Mouse (Mus musculus) urinary bladder, adult 18-20 months (tissue): ENCODE measurements around the gene Gemin5.
"Not testable (repeated sequence)": the region's sequence is repeated elsewhere in the genome, so short reads cannot be mapped to it uniquely, and the experiment has no call there.

Source experiments
- DNase-seq, 2 experiments: peaks; one replicate each; pipeline ENCODE4 v3.0.0; 2022; ENCODE audit warnings: low spot score in 2 of 2, mixed read lengths in 2 of 2

Gene Gemin5

DNA sequence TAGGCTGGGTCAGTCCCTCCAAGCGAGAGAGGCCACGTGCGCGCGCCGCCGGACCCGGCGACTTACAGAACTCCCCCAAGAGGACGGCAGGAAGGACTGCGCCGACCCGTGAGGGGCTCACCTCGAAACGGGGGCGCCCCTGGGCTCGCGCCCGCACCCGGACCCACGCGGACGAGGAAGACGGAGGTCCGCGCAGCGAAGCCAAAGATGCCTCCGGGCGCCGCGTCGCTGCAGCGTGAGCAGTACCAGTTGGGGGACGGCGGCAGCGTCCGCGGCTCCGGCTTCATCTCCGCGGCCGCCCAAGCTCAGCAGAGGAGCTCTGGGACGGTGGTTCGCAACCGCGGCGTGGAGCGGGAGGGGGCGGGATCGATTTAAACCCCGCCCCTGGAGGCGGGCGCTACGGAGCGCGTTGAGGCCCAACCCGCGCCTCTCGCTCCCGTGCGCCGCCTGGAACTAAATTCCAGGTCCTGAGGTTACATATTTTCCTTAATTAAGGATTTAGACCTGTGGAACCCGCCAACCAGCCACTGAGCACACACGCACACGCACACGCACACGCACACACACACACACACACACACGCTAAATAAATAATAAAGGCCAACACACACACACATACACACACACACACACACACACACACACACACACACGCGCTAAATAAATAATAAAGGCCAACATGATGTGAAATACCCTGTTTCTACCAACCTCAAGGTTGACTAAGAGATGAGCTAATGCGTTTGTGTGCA lies at the start of gene Gemin5:
Gene Gemin5 (minus strand): TSS at position 373 of the 749 bp plus-strand sequence.
- DNase-seq, result peak; percentile 68 to 80

- DNase-seq, result no peak
These were observed 48.5 kb upstream of the Gemin5 start for GRCm38 (mm10) chr11:58216823-58217222.

DNA sequence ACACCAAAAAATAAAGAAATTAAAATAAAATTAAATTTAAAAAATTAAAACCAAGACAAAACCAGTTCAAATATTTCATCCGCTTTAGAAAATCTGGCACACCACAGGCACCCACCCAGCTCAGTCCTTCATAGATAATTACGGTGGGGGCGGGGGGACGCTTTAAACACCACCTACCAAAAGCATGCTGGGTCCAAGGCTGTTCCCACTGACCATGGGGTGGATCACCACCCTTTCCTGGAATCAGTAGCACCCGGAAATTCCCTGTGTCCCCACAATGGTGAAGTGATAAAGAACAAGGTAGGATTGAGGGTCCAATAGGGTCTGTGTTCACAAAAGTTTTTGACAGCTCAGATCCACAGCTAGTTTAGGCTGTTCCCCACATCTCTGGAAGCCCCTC lies 47.5 kb upstream of the Gemin5 start:
- no peak for DNase-seq

GRCm38 (mm10) chr11:58215049-58215430 lies 46.7 kb upstream of the Gemin5 start:
- not testable (repeated sequence) for DNase-seq

DNA sequence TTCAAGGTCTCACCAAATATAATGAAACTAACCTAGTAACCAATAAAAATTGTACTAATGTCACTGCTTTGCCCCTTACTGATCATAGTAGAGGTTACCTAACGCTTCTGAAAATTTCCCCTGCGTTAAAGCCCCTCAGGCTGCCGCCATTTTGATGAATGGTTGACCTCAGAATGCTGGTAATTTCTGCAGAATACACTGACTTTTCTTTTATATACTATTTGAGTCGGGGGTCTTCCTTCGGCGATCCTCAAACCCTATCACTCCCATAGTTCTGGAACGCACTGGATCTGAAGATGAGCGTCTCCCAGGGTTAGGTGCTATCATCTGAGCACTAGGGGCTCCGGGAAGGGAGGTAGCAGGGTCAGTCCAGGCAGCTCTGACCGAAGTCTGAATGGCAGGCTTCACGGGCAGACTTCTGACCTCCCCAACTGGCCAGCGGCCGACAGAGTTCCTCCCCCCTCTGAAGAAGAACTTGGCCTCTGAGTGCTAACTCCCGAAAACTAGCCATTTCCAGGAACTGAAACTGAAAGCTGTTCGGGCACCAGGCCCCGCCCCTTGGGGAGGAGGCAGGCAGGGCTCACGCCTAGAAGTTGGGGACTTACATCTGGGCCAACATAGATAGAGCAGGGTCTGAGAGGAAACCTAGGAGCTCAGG lies 46.2 kb upstream of the Gemin5 start:
- peak; percentile 74 to 85 for DNase-seq

GRCm38 (mm10) chr11:58213673-58214342 lies 45.5 kb upstream of the Gemin5 start:
- no peak for DNase-seq

DNA sequence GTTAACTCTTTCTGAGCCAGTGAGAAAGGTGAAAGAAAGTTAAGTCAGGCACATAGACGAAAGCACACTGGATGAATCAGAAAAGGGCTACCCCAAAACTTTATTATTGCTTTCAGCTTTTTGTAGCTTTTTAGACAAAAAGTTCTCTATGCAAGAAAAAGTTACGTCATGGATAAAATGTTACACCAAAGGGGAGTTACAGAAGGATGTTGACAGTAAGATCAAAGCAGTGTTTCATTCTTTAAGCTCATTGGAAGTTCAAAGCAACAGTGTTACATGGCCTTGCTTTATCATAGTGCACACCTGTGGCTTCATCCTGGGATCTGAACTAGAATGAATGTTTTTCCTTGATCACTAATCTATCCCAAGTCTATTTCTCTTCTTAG lies 43.3 kb upstream of the Gemin5 start:
- no peak for DNase-seq

DNA sequence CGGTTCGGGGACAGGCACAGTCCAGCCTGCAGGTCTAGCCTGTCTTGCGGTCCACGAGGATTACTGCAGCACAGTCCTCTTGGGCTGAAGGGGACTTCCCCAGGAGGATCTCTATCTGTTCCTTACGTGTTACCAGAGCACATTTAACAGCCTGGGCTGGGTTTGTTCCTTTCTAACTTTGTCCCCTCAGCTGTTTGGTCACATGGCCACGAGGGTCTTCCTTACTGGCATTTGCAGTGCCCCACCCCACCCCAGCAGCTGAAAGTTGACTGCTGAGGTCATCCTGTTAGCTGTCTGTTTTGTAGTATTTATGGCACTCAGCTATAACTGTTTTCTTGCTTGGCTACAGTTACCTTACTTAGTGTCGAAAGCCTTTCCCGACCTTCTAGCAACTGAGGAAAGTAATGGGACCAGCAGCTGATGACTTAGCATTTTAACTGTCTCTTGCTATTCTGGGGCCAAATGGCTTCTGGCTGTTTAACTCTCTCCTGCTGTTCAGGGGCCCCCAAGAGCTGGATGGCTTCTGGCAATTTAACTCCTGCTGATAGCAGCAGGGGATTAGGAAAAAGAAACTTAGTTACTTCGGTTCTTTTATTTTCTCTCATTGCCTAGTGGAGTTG lies 42.8 kb upstream of the Gemin5 start:
- no peak for DNase-seq

DNA sequence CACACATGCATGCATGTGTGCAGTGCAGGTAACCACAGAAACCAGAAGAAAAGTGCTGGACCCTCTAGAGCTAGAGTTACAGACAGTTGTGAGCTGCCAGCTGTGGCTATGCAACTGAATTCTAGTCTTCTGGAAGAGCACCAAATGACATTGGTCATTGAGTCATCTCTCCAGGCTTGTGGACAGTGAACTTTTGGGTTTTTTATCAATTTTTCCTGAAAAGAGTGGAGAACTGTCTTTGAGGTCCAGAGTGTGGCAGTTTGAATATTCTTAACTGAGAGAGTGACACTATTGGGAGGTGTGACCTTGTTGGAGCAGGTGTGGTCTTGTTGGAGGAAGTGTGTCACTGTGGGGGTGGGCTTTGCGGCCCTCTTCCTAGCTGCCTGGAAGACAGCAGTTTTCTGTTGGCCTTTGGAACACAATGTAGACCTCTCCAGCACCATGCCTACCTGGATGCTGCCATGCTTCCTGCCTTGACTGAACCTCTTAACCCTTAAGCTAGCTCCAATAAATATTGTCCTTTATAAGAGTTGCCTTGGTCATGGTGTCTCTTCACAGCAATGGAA lies 42.1 kb upstream of the Gemin5 start:
- DNase-seq, result no peak

DNA sequence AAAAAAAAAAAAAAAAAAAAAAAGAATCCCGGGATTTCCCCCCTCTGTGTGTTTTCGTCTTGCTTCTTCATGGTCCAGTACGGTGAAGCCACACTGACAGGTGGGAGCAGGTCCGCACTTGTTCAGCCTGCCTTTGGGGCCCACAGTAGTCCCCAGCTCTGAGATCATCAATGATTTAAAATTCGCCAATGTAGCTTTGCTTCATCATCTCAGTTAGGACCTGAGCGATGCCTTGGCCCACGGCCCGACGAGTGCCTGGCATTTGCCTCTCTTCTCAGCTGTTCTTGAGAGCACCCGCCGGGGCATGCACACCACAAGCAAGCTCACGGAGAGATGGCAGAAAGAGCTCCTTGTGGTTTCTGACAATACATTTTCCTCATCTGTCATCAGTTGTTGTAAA lies 32.7 kb upstream of the Gemin5 start:
- DNase-seq, result no peak

GRCm38 (mm10) chr11:58200226-58200625 lies 31.9 kb upstream of the Gemin5 start:
- DNase-seq, result no peak

DNA sequence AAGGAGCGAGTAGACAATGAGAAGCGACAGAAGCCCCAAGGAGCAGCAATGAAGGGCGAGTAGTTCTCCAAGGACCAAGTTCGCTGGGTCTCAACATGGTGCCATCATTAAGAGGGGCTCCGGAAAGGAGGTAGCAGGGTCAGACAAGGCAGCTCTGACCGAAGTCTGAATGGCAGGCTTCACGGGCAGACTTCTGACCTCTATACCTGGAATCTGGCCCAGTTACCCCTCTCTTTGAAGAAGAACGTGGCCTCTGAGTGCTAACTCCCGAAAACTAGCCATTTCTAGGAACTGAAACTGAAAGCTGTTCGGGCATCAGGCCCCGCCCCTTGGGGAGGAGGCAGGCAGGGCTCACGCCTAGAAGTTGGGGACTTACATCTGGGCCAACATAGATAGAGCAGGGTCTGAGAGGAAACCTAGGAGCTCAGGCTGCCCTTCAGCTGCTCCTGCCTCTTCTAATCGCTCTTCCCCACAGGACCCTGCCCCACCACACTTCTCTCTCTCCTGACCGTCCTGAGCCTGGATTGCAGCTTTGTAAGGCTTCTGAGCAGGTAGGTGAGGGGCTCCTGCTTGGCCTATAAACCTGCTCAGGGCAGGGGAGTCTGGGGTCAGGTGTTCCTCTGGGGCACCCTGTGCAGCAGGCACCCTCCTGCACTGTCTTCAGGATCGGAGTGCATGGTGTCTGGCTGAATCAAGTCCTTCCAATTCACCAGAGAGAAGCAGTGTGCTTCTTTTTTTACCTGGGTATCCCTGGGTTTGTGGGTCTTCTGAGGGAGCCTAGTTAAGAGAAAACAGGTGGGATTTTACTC lies 31.1 kb upstream of the Gemin5 start, which contains the start of the genes Igtp and Irgm2:
Gene Igtp (plus strand): TSS at position 328 of the 809 bp plus-strand sequence.
Gene Irgm2 (plus strand): TSS at position 390 of the 809 bp plus-strand sequence.
- DNase-seq, result peak; percentile 71 to 76

GRCm38 (mm10) chr11:58198663-58199062 lies 30.3 kb upstream of the Gemin5 start:
- no peak for DNase-seq

GRCm38 (mm10) chr11:58193860-58194520 lies 25.7 kb upstream of the Gemin5 start:
- no peak for DNase-seq

GRCm38 (mm10) chr11:58193326-58193725 lies 25.0 kb upstream of the Gemin5 start:
- no peak for DNase-seq

DNA sequence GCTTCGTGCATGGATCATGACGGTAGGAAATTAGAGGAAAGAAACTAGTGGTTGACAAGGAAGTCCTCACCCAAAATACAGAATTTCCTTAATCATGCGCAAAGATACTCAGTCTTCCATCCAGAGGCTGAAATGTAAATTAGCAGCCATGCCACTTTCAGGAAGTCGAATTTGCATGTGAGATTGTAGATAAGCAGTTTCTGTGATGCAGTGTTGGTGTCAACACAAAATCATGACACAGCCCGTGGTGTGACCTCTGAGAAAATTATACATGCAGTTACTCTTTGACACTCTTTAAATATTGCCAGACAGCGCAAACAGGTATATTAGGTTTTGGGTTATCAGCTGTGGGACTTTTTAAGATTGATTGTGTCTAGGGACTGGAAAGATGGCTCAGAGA lies 21.3 kb upstream of the Gemin5 start:
- no peak for DNase-seq

- DNase-seq, result no peak
These were observed 15.2 kb upstream of the Gemin5 start for GRCm38 (mm10) chr11:58183579-58183978.

- DNase-seq, result no peak
These were observed 12.4 kb upstream of the Gemin5 start for GRCm38 (mm10) chr11:58180756-58181155.

- not testable (repeated sequence) for DNase-seq
These were observed 11.6 kb upstream of the Gemin5 start for GRCm38 (mm10) chr11:58179986-58180385.

DNA sequence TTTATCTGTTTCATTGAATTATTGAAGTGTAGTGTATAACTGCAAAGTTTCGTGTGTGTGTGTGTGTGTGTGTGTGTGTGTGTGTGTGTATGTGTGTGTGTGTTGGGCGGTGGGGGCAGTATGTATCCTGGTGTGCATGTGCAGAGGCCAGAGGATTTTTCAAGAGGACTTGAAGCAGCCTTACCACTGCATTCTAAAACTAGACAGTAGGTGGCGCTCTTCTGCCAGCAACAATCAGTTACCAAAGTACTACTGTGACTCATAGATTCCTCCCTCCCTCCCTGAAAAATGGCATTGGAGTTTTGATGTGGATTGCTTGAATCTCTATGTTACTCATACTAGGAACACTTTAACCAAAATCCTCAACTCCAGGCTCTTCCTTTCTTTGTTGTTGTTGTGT lies 11.2 kb upstream of the Gemin5 start:
- peak; percentile 36 to 39 for DNase-seq
